Mouse (Mus musculus) MEL (cell line): Measurements from ENCODE around the gene Fblim1. TPM values are rescaled to one million over a fixed set of nuclear protein-coding genes. Genes with fewer than 3 reads are reported as not detected.

Source experiments
- DNase-seq: peaks from one replicate; pipeline ENCODE4 v3.0.0; 2011; ENCODE audit warnings: low read depth, low spot score
- H3K27ac ChIP-seq: 2 replicates; pipeline ENCODE4 v1.5.1; 2012; ENCODE audit warnings: low read depth, mild to moderate bottlenecking, control low read depth, low read length, moderate library complexity; ENCODE audit not compliant: control insufficient read depth
- H3K27me3 ChIP-seq, 2 experiments: fragments of 150-350 bp in 1 of 2; sonication (generic) in 1 of 2; 2 replicates each; pipeline ENCODE4 v1.6.1; 2012; ENCODE audit warnings: low read length in 2 of 2, mild to moderate bottlenecking in 2 of 2, improper control_type of control experiment in 1 of 2, moderate library complexity in 1 of 2; ENCODE audit not compliant: insufficient read depth in 2 of 2, control insufficient read depth in 1 of 2
- H3K36me3 ChIP-seq, 2 experiments: 2 replicates each; pipeline ENCODE4 v1.6.1; 2012 to 2014; ENCODE audit warnings: low read length in 2 of 2, improper control_type of control experiment in 1 of 2, inconsistent platforms in 1 of 2, mild to moderate bottlenecking in 1 of 2; ENCODE audit not compliant: insufficient read depth in 2 of 2, control insufficient read depth in 1 of 2
- H3K4me1 ChIP-seq, 2 experiments: fragments of 150-350 bp in 1 of 2; sonication (generic) in 1 of 2; 2 replicates each; pipeline ENCODE4 v1.6.1; 2012; ENCODE audit warnings: low read length in 2 of 2, improper control_type of control experiment in 1 of 2, mild to moderate bottlenecking in 1 of 2; ENCODE audit not compliant: insufficient read depth in 2 of 2, control insufficient read depth in 1 of 2
- H3K4me3 ChIP-seq, 2 experiments: fragments of 150-350 bp in 1 of 2; sonication (generic) in 1 of 2; 2 replicates each; pipeline ENCODE4 v1.5.1; 2012; ENCODE audit warnings: low read depth in 2 of 2, low read length in 2 of 2, mild to moderate bottlenecking in 2 of 2, moderate library complexity in 2 of 2, control low read depth in 1 of 2, improper control_type of control experiment in 1 of 2; ENCODE audit not compliant: control insufficient read depth in 1 of 2, insufficient read depth in 1 of 2
- H3K79me2 ChIP-seq: 2 replicates; pipeline ENCODE4 v1.6.1; 2012; ENCODE audit warnings: mild to moderate bottlenecking, low read length, moderate library complexity; ENCODE audit not compliant: control insufficient read depth, poor library complexity, insufficient read depth
- H3K9ac ChIP-seq: 2 replicates; pipeline ENCODE4 v1.6.1; 2012; ENCODE audit warnings: low read depth, mild to moderate bottlenecking, control low read depth, low read length, moderate library complexity; ENCODE audit not compliant: control insufficient read depth, poor library complexity, severe bottlenecking
- H3K9me3 ChIP-seq: fragments of 150-350 bp; sonication (generic); replicated peaks from 2 replicates; pipeline ENCODE4 v1.6.1; 2012; ENCODE audit warnings: mild to moderate bottlenecking, low read length, improper control_type of control experiment, moderate library complexity; ENCODE audit not compliant: insufficient read depth
- CHD1 ChIP-seq: IDR thresholded peaks from 2 replicates; pipeline ENCODE4 v1.6.1; 2012; ENCODE audit warnings: low read depth, mild to moderate bottlenecking, inconsistent platforms, low read length, improper control_type of control experiment
- ELF1 ChIP-seq: IDR thresholded peaks from 2 replicates; pipeline ENCODE4 v1.6.1; 2014; ENCODE audit warnings: low read depth, mild to moderate bottlenecking, inconsistent platforms, low read length, improper control_type of control experiment, moderate library complexity
- EP300 ChIP-seq, 2 experiments: IDR thresholded peaks; 2 replicates each; pipeline ENCODE4 v1.6.1; 2011; ENCODE audit warnings: improper control_type of control experiment in 2 of 2, low read length in 2 of 2, low read depth in 1 of 2, mild to moderate bottlenecking in 1 of 2
- ETS1 ChIP-seq: IDR thresholded peaks from 2 replicates; pipeline ENCODE4 v1.6.1; 2012; ENCODE audit warnings: low read depth, mild to moderate bottlenecking, inconsistent platforms, low read length, improper control_type of control experiment, moderate library complexity
- GABPA ChIP-seq: IDR thresholded peaks from 2 replicates; pipeline ENCODE4 v1.6.1; 2012; ENCODE audit warnings: low read depth, mild to moderate bottlenecking, inconsistent platforms, low read length, improper control_type of control experiment, moderate library complexity
- GATA1 ChIP-seq: IDR thresholded peaks from 2 replicates; pipeline ENCODE4 v1.6.1; 2011; ENCODE audit warnings: low read depth, low read length, improper control_type of control experiment
- KAT2A ChIP-seq: conservative IDR thresholded peaks from 2 replicates; pipeline ENCODE4 v1.6.1; 2012; ENCODE audit warnings: low read depth, low read length, improper control_type of control experiment, inconsistent platforms
- MAX ChIP-seq: IDR thresholded peaks from 2 replicates; pipeline ENCODE4 v1.6.1; 2011; ENCODE audit warnings: low read length, improper control_type of control experiment
- MAZ ChIP-seq: IDR thresholded peaks from 2 replicates; pipeline ENCODE4 v1.6.1; 2012; ENCODE audit warnings: low read depth, mild to moderate bottlenecking, inconsistent platforms, low read length, improper control_type of control experiment
- MEF2A ChIP-seq: IDR thresholded peaks from 2 replicates; pipeline ENCODE4 v1.6.1; 2014; ENCODE audit warnings: low read depth, mild to moderate bottlenecking, inconsistent platforms, low read length, improper control_type of control experiment; ENCODE audit not compliant: poor library complexity, insufficient replicate concordance, severe bottlenecking; ENCODE audit errors: extremely low read depth
- MYB ChIP-seq: IDR thresholded peaks from 2 replicates; pipeline ENCODE4 v1.6.1; 2011; ENCODE audit warnings: mild to moderate bottlenecking, low read depth, low read length, improper control_type of control experiment
- MYC ChIP-seq: IDR thresholded peaks from 2 replicates; pipeline ENCODE4 v1.6.1; 2011; ENCODE audit warnings: low read depth, mild to moderate bottlenecking, low read length, improper control_type of control experiment, moderate library complexity
- NELFE ChIP-seq: IDR thresholded peaks from 2 replicates; pipeline ENCODE4 v1.6.1; 2011; ENCODE audit warnings: low read depth, low read length, improper control_type of control experiment
- POLR2AphosphoS2 ChIP-seq: IDR thresholded peaks from 2 replicates; pipeline ENCODE4 v1.6.1; 2011; ENCODE audit warnings: low read length, improper control_type of control experiment
- POLR2AphosphoS5 ChIP-seq: IDR thresholded peaks from 2 replicates; pipeline ENCODE4 v1.6.1; 2012; ENCODE audit warnings: low read depth, borderline replicate concordance, mild to moderate bottlenecking, inconsistent platforms, low read length, moderate library complexity, mixed read lengths
- TAL1 ChIP-seq: IDR thresholded peaks from 2 replicates; pipeline ENCODE4 v1.6.1; 2012; ENCODE audit warnings: mild to moderate bottlenecking, inconsistent platforms, low read length, moderate library complexity, mixed read lengths
- TCF12 ChIP-seq: IDR thresholded peaks from 2 replicates; pipeline ENCODE4 v1.6.1; 2014; ENCODE audit warnings: low read depth, mild to moderate bottlenecking, inconsistent platforms, low read length, improper control_type of control experiment, moderate library complexity
- UBTF ChIP-seq: IDR thresholded peaks from 2 replicates; pipeline ENCODE4 v1.6.1; 2012; ENCODE audit warnings: low read depth, mild to moderate bottlenecking, inconsistent platforms, low read length, improper control_type of control experiment, moderate library complexity, borderline replicate concordance; ENCODE audit not compliant: insufficient read depth
- USF1 ChIP-seq: IDR thresholded peaks from 2 replicates; pipeline ENCODE4 v1.6.1; 2014; ENCODE audit warnings: low read depth, mild to moderate bottlenecking, inconsistent platforms, low read length, improper control_type of control experiment, moderate library complexity
- ZMIZ1 ChIP-seq: IDR thresholded peaks from 2 replicates; pipeline ENCODE4 v1.6.1; 2012; ENCODE audit warnings: low read depth, mild to moderate bottlenecking, inconsistent platforms, low read length, improper control_type of control experiment, moderate library complexity
- polyA plus RNA-seq, 2 experiments: library from polyadenylated mRNA; stranded (reverse) in 1 of 2; unstranded in 1 of 2; fragments of >175 nt in 1 of 2; fragments of >200 nt in 1 of 2; gene quantifications; 2 replicates each; pipeline versions ENCODE4 v1.2.1 to v1.2.4; 2012; ENCODE audit warnings: low replicate concordance in 2 of 2, low read depth in 1 of 2; ENCODE audit not compliant: insufficient read length in 2 of 2, insufficient read depth in 1 of 2, missing spikeins in 1 of 2
- total RNA-seq: library from RNA; depleted of rRNA; stranded (reverse); fragments of 300-350 nt; gene quantifications from 2 replicates; pipeline ENCODE4 v1.2.3, GENCODE M21; 2012

The Fblim1 gene
- total and polyA plus RNA-seq, 3 experiments: not detected

DNA sequence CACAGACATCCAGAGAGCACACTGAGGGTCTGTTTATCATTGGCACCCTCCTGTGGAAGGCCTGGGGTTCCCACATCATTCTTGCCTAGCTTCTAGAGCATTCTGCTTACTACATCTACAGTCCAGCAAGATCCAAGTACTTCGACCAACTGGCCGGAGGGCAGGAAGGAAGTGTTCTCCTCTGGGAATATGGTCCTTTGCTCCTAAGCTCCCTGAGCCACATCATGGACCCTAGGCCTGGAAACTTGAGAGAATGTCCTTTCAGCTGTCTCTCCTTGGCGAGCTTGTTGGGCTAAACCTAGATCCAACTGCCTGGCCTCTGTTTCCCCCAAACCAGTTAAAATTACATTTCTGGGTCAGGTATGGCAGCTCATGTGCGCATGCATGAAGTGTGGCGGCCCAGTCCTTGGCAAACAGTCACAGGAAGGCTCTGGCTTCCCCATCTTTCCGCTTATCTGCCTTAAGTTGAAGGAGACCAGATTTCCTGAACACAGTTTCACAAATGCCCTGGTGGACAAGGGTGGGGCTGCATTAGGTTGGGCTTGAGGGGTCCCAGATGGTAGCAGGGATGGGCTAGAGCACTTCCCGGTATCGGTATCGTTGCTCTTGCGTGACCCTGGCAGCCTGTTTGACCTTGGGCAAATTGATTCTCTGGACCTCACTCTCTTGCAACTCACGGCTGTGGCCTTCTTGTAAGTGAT lies 3.2 kb downstream of the Fblim1 start:
- Histone ChIP-seq H3K4me3 (no peak overlapping the region), H3K36me3 (no peaks in the 10 kb centered on the region), H3K4me1 (no peaks in the 10 kb centered on the region), H3K27me3 (no peaks in the 10 kb centered on the region; a peak in 1 of 4 replicates), H3K79me2 (no peaks in the 10 kb centered on the region), H3K9me3 (no peaks in the 10 kb centered on the region), H3K9ac (no peak overlapping the region), H3K27ac (no peak overlapping the region)
- no peak for DNase-seq
- TF ChIP-seq MAX (no peak), MEF2A (no peak), KAT2A (no peak), NELFE (no peak), MAZ (no peak), USF1 (no peak), MYC (no peak), GATA1 (no peak), POLR2AphosphoS5 (no peak), UBTF (no peak), GABPA (no peak), EP300 (IDR thresholded peaks at IDR 0.05; ENCODE audit: low read depth in 1 of 2, low read length in 2 of 2) (no peak), ELF1 (no peak), CHD1 (no peak), ZMIZ1 (no peak), TCF12 (no peak), MYB (no peak), ETS1 (no peak), POLR2AphosphoS2 (no peak), TAL1 (no peak)
